Mouse (Mus musculus) cortical plate, adult 2 months (tissue): Measurements from ENCODE around the gene Tagap1.
"Not testable (repeated sequence)": the region's sequence is repeated elsewhere in the genome, so short reads cannot be mapped to it uniquely, and the experiment has no call there.

ENCODE experiments used
- CTCF ChIP-seq: fragments of 200-500 bp; IDR thresholded peaks from 2 replicates; pipeline ENCODE4 v1.5.1; 2011; ENCODE audit warnings: mild to moderate bottlenecking, control low read depth, low read length; ENCODE audit not compliant: insufficient read depth; ENCODE audit errors: extremely low read depth
- POLR2A ChIP-seq: fragments of 200-500 bp; IDR thresholded peaks from 2 replicates; pipeline ENCODE4 v1.6.1; 2011; ENCODE audit warnings: mild to moderate bottlenecking, low read length, control low read depth; ENCODE audit not compliant: insufficient read depth; ENCODE audit errors: extremely low read depth

DNA sequence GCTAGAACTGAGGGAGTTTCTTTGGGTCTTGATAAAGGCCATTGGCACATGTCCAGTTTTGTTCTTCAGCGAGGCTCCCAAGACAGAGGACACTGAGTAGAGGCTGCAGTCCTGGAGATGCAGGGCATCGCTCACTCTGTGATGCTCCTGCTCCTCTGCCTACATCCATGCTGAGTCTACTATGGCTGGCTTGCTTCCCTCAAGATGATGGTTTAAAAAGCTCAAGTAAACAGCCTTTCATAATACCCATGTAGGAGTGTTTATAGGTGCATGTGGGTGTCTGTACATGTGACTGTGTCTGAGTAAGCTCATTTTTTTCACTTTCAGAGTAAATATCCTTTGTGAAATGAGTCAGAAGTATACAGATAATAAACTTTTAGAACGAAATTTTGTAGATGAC lies 14.0 kb upstream of the Tagap1 start:
- TF ChIP-seq POLR2A, CTCF: not testable (repeated sequence)
